Mouse (Mus musculus): ENCODE data around the gene Col5a1. TPM values are rescaled to one million over a fixed set of nuclear protein-coding genes. Genes with fewer than 3 reads are reported as not detected.

Gene Col5a1
- polyA plus RNA-seq, 2 experiments from 2014 or later: not detected

Other genes with a start within 250 kb of the Col5a1 start
- gene Rxra, start 210.0 kb upstream of the Col5a1 start, polyA plus RNA-seq (2017; shearing (Covaris generic)): 1 to 10 TPM; 3.3 to 7.8 TPM
- not detected for gene Fcnb, start 198.5 kb downstream of the Col5a1 start, polyA plus RNA-seq (2017; shearing (Covaris generic))